17 mouse cellular contexts compared by ENCODE assay signal in genomic region chr14:54441365-54441764, GRCm38 (mm10). TPM values are rescaled to one million over a fixed set of nuclear protein-coding genes. Genes with fewer than 3 reads are reported as not detected.
"Had no signal": no experiment of that assay in that cellular context is flagged by ENCODE, and none has a peak within 500 bp of the region (broad histone marks: within the 10 kb centered on the region; RNA-seq: fewer than 3 reads in every experiment).

No protein-coding gene starts in this region.

- H3K4me2 ChIP-seq: liver, embryonic 11.5 days; liver, embryonic 15.5 days; lung, embryonic 15.5 days; midbrain, embryonic 12.5 days; stomach, embryonic 15.5 days had no signal

- H3K9ac ChIP-seq: liver, embryonic 15.5 days; lung, embryonic 15.5 days; midbrain, embryonic 12.5 days; stomach, embryonic 15.5 days had no signal

- ATAC-seq: midbrain, embryonic 16.5 days had no signal

- H3K27me3 ChIP-seq: lung, embryonic 15.5 days; stomach, embryonic 15.5 days had no signal

- H3K9me3 ChIP-seq: limb, embryonic 10.5 days; liver, embryonic 15.5 days; lung, embryonic 15.5 days; megakaryocyte, embryonic 14.5 days; midbrain, embryonic 12.5 days; stomach, embryonic 15.5 days had no signal

- DNase-seq: kidney, postnatal 10 days; kidney, postnatal 4 days; lung, postnatal 14 days; right cerebral cortex, postnatal 14 days; thymus, adult 2 months; thymus, postnatal 25 days had no signal

- H3K27ac ChIP-seq: layer of hippocampus, adult 2 months; left cerebral cortex, adult 2 months; limb, embryonic 10.5 days; liver, embryonic 15.5 days; lung, embryonic 15.5 days; macrophage; midbrain, embryonic 12.5 days; stomach, embryonic 15.5 days had no signal

- H3K4me1 ChIP-seq: midbrain, embryonic 12.5 days had no signal

- H3K4me3 ChIP-seq: layer of hippocampus, adult 2 months; left cerebral cortex, adult 2 months; limb, embryonic 10.5 days; liver, embryonic 15.5 days; lung, embryonic 15.5 days; midbrain, embryonic 12.5 days; stomach, embryonic 15.5 days had no signal

RNA-seq across cellular contexts. Expression of gene Rem2, which starts 34.5 kb away (rescaled TPM):
- polyA plus RNA-seq: macrophage had no signal
